Mouse (Mus musculus): Measurements from ENCODE around the gene Spryd4. TPM values are rescaled to one million over a fixed set of nuclear protein-coding genes. Genes with fewer than 3 reads are reported as not detected.

Spryd4 gene
- polyA plus RNA-seq, 1 experiment from 2014 or later, result 32.4 TPM

Other genes starting within 250 kb of the Spryd4 start
- gene Hsd17b6, start 204.2 kb downstream of the Spryd4 start, polyA plus RNA-seq (2016; fragmentation: Nextera tagmentation; extraction: Ambion mirVana), result not detected in 2 replicates
- 102 and 104 TPM in 2 replicates for gene Prim1, start 196.6 kb downstream of the Spryd4 start, polyA plus RNA-seq (2016; fragmentation: Nextera tagmentation; extraction: Ambion mirVana)
- 916 and 923 TPM in 2 replicates for gene Naca, start 176.2 kb downstream of the Spryd4 start, polyA plus RNA-seq (2016; fragmentation: Nextera tagmentation; extraction: Ambion mirVana)
- gene Ptges3, start 152.9 kb downstream of the Spryd4 start, polyA plus RNA-seq (2016; fragmentation: Nextera tagmentation; extraction: Ambion mirVana), result 567 and 594 TPM in 2 replicates
- 2,018 and 2,026 TPM in 2 replicates for gene Atp5b, start 128.5 kb downstream of the Spryd4 start, polyA plus RNA-seq (2016; fragmentation: Nextera tagmentation; extraction: Ambion mirVana)
- 8.6 and 9.5 TPM in 2 replicates for gene Baz2a, start 120.2 kb downstream of the Spryd4 start, polyA plus RNA-seq (2016; fragmentation: Nextera tagmentation; extraction: Ambion mirVana)
- gene Rbms2, start 31.5 kb downstream of the Spryd4 start, polyA plus RNA-seq (2016; fragmentation: Nextera tagmentation; extraction: Ambion mirVana), result 33.0 and 33.5 TPM in 2 replicates
- 1.5 and 2.3 TPM in 2 replicates for gene Gls2, start 17.4 kb downstream of the Spryd4 start, polyA plus RNA-seq (2016; fragmentation: Nextera tagmentation; extraction: Ambion mirVana)
- 0.38 and 0.44 TPM in 2 replicates for gene Mip, start 14.0 kb upstream of the Spryd4 start, polyA plus RNA-seq (2016; fragmentation: Nextera tagmentation; extraction: Ambion mirVana)
- gene Timeless, start 20.3 kb upstream of the Spryd4 start, polyA plus RNA-seq (2016; fragmentation: Nextera tagmentation; extraction: Ambion mirVana), result 103 and 108 TPM in 2 replicates
- 0.68 and 1.0 TPM in 2 replicates for gene Apon, start 42.3 kb upstream of the Spryd4 start, polyA plus RNA-seq (2016; fragmentation: Nextera tagmentation; extraction: Ambion mirVana)
- gene Apof, start 56.9 kb upstream of the Spryd4 start, polyA plus RNA-seq (2016; fragmentation: Nextera tagmentation; extraction: Ambion mirVana), result not detected in 2 replicates
- gene Stat2, start 58.8 kb upstream of the Spryd4 start, polyA plus RNA-seq (2016; fragmentation: Nextera tagmentation; extraction: Ambion mirVana), result 17.1 and 17.6 TPM in 2 replicates
- gene Il23a, start 86.9 kb upstream of the Spryd4 start, polyA plus RNA-seq (2016; fragmentation: Nextera tagmentation; extraction: Ambion mirVana), result 0.20 TPM in 2 replicates
- gene Pan2, start 91.5 kb upstream of the Spryd4 start, polyA plus RNA-seq (2016; fragmentation: Nextera tagmentation; extraction: Ambion mirVana), result 42.3 and 42.5 TPM in 2 replicates
- gene Cnpy2, start 110.7 kb upstream of the Spryd4 start, polyA plus RNA-seq (2016; fragmentation: Nextera tagmentation; extraction: Ambion mirVana), result 351 and 359 TPM in 2 replicates
- 178 and 181 TPM in 2 replicates for gene Cs, start 125.9 kb upstream of the Spryd4 start, polyA plus RNA-seq (2016; fragmentation: Nextera tagmentation; extraction: Ambion mirVana)
- 15.5 and 15.8 TPM in 2 replicates for gene Coq10a, start 157.2 kb upstream of the Spryd4 start, polyA plus RNA-seq (2016; fragmentation: Nextera tagmentation; extraction: Ambion mirVana)
- 13.5 and 14.8 TPM in 2 replicates for gene Ankrd52, start 165.3 kb upstream of the Spryd4 start, polyA plus RNA-seq (2016; fragmentation: Nextera tagmentation; extraction: Ambion mirVana)
- gene Slc39a5, start 189.4 kb upstream of the Spryd4 start, polyA plus RNA-seq (2016; fragmentation: Nextera tagmentation; extraction: Ambion mirVana), result not detected in 2 replicates
- 65.1 and 65.2 TPM in 2 replicates for gene Nabp2, start 199.7 kb upstream of the Spryd4 start, polyA plus RNA-seq (2016; fragmentation: Nextera tagmentation; extraction: Ambion mirVana)
- gene Rnf41, start 199.8 kb upstream of the Spryd4 start, polyA plus RNA-seq (2016; fragmentation: Nextera tagmentation; extraction: Ambion mirVana), result 42.5 TPM in 2 replicates
- gene Smarcc2, start 247.4 kb upstream of the Spryd4 start, polyA plus RNA-seq (2016; fragmentation: Nextera tagmentation; extraction: Ambion mirVana), result 105 and 120 TPM in 2 replicates